Mouse (Mus musculus) megakaryocyte, embryonic 14.5 days (primary cell): ENCODE data around the gene Usp30.

ENCODE experiments used
- FLI1 ChIP-seq: IDR thresholded peaks from 2 replicates; pipeline ENCODE4 v1.6.1; 2012; ENCODE audit warnings: low read length, inconsistent platforms, mixed read lengths
- GATA1 ChIP-seq: IDR thresholded peaks from 3 replicates; pipeline ENCODE4 v1.6.1; 2012; ENCODE audit warnings: mixed read lengths, low read length, inconsistent platforms, borderline replicate concordance

DNA sequence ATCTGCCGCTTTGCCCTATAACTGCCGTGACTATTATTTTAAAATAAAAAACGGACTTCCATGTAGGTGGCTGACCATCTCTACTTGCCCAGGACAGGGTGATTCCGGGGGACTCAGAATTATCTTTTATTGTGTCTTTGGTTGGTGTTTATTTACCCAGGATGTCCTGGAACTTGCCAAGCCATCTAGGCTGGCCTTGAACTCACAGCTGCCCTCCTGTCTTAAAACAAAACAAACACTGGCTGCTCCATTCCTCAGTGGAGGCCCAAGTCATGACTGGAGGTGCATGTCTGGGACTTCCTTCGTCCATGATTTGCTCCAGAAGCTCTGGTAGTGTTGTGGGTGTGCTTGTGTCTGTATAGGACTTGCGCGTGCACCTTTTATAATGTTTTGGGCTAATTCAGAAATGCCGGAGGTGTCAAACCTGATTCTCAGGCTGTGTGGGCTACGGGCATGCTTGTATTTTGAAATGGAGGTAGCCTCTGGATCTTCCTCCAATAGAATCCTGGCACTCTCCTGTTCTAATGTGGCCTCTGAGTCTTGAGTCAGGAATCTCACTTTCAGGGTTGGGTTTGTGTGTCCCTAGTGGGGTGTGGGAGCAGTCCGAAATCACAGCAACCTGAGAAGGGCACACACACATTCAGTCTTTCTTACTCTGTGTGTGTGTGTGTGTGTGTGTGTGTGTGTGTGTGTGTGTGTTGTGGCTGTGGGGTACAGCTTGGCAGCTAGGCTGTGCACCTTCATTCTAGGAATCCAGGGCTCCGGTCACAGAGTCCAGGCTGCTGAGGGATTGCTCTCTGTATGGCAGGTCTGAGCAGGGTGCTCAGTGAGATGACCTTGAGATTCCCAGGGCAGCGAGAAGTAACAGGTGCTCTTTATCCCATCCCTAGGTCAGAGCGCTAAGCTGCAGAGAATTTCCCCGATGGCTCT lies 82.0 kb downstream of the Usp30 start:
- TF ChIP-seq GATA1 (no peak), FLI1 (no peak)
